Mouse (Mus musculus) forebrain, embryonic 10.5 days (tissue): ENCODE results near the gene Zfp708. TPM values are rescaled to one million over a fixed set of nuclear protein-coding genes. Genes with fewer than 3 reads are reported as not detected.

Source experiments
- DNase-seq: peaks from one replicate; pipeline ENCODE4 v3.0.0-alpha.2; 2017; ENCODE audit warnings: low spot score; ENCODE audit errors: extremely low spot score
- H3K27ac ChIP-seq: fragments of 300-500 bp; sonication (generic); 2 replicates; pipeline ENCODE4 v1.5.1; 2016; ENCODE audit warnings: mild to moderate bottlenecking
- H3K27me3 ChIP-seq: fragments of 300-500 bp; sonication (generic); 2 replicates; pipeline ENCODE4 v1.6.1; 2016; ENCODE audit warnings: mild to moderate bottlenecking; ENCODE audit not compliant: poor library complexity, severe bottlenecking
- H3K36me3 ChIP-seq: fragments of 300-500 bp; sonication (generic); replicated peaks from 2 replicates; pipeline ENCODE4 v1.6.1; 2016; ENCODE audit warnings: mild to moderate bottlenecking, moderate library complexity
- H3K4me1 ChIP-seq: fragments of 300-500 bp; sonication (generic); 2 replicates; pipeline ENCODE4 v1.6.1; 2016
- H3K4me3 ChIP-seq: fragments of 300-500 bp; sonication (generic); 2 replicates; pipeline ENCODE4 v1.5.1; 2016; ENCODE audit warnings: mild to moderate bottlenecking, moderate library complexity
- H3K9me3 ChIP-seq: fragments of 300-500 bp; sonication (generic); 2 replicates; pipeline ENCODE4 v1.6.1; 2016; ENCODE audit warnings: mild to moderate bottlenecking, moderate library complexity
- WGBS: fragments of 180-500 bp; shearing (Covaris S2); methylation state at CpG from one replicate; pipeline ENCODE4 v1.1.7; 2016; 5-methylcytosine and 5-hydroxymethylcytosine counted together
- polyA plus RNA-seq: library from polyadenylated mRNA; unstranded; fragments of >200 nt; fragmentation: Nextera tagmentation; extraction: Ambion mirVana; gene quantifications from 2 replicates; pipeline ENCODE4 v1.2.1, GENCODE M21; 2016

Gene Zfp708
- polyA plus RNA-seq, 1 experiment from 2014 or later: 6.6 TPM

DNA sequence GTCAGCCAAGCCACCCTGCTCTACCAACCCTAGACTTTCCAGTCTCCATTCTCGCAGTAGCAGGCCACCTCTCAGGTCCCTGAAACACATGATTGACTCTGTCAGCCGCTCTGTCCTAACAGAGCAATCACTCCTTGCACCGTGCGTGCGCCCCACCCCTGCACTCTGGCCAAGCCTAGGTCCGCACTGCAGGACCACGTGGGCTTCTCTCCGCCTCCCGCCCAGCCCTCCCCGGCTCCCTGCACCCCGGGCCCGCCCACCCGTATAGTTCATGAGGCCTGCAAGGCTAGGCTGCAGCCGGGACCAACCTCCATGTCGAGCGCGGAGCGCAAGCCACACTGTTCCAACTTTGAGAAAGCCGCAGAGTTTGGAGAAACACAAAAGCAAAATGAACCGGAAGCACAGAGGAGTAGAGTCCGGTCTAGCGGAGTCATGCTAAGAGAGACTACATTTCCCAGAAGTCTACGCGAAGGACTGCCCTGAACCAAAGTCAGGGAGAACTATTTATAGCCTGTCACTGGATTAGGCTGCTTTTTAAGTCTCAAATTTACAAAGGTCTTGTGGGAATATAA, 16.5 kb downstream of the Zfp708 start:
- peak overlapping the region; percentile 92 for H3K27ac ChIP-seq
- 0% methylated on average over 24 of the region's 24 CpGs for WGBS

DNA sequence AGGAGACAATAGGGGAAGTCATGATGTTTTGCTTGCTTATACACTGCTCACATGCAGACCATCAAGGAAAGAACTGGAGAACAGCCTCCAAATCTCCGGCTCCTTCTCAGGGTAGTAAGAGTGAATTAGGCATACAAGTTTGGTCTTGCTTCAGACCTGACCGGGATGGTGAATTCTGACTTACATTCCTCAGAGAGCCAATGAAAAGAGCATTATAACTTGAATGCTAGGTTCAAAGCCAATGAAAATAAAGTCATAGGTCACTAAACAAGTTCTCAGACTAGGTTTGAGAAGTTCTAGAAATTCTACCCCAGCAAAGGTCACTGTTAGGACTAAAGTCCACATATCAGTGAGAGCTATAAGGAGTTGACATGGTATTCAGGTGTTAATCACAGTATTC, 20.5 kb downstream of the Zfp708 start:
- Histone ChIP-seq H3K27me3 (no peaks in the 10 kb centered on the region), H3K27ac (no peak overlapping the region), H3K9me3 (peaks cover 46% of the 10 kb centered on the region), H3K36me3 (peaks cover 66% of the 10 kb centered on the region), H3K4me1 (peaks cover 16% of the 10 kb centered on the region), H3K4me3 (no peak overlapping the region)
- 92% methylated on average over 2 of the region's 2 CpGs for WGBS
- no peak for DNase-seq

More for the DNA sequence above, 16.5 kb downstream of the Zfp708 start:
- peaks cover 32% of the 10 kb centered on the region for H3K36me3 ChIP-seq
- peak overlapping the region; percentile 73 for H3K4me3 ChIP-seq
- peaks cover 16% of the 10 kb centered on the region for H3K4me1 ChIP-seq
- DNase-seq: peak; percentile 73
- no peaks in the 10 kb centered on the region for H3K27me3 ChIP-seq
- H3K9me3 ChIP-seq: peaks cover 22% of the 10 kb centered on the region; the same call in 1 of the 2 replicates

DNA sequence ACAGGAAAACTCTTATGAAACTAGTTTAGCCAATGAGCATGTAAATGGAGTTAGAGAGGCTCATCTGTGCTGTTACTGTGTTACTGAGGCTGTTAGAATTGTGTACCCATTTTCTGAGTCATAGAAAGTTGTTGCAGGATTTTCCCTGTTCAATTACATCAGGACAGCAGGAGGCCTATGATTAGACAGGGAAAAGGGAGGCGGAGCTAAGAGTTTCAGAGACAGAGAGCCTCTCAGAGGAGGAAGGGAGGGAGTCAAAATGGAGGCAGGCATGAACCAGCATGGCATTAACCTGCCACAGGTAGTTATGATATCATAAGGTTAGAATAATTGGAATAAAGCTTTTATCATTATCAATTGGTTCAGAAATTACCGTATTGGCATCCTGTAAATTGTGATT, 25.0 kb downstream of the Zfp708 start:
- Histone ChIP-seq H3K27ac (no peak overlapping the region), H3K4me1 (no peaks in the 10 kb centered on the region), H3K4me3 (no peak overlapping the region), H3K27me3 (no peaks in the 10 kb centered on the region), H3K36me3 (peaks cover 95% of the 10 kb centered on the region), H3K9me3 (peaks cover 72% of the 10 kb centered on the region)
- no peak for DNase-seq
- WGBS: 94% methylated on average over 2 of the region's 2 CpGs

DNA sequence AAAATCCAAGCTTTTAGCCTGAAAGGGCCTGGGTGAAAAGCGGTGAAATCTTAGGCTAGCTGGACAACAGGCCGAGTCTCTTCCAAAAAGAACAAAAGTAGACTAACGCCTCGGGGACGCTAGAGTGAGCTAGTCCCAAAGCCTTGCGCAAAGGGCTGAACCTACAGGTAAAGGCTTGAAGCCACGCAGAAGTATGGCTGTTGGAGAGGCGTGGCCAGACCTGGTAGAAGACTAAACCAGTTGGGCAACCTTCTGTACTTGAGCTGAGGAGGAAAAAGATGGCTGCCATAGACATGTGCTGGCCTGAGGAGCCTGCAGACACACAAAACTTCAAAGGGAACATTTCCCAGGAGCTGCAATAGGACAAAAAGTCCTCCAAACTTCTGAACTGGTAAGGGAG, 32.4 kb downstream of the Zfp708 start:
- DNase-seq: no peak
- 84% methylated on average over 8 of the region's 8 CpGs for WGBS
- no peak overlapping the region for H3K4me3 ChIP-seq
- no peaks in the 10 kb centered on the region for H3K27me3 ChIP-seq
- peaks cover 28% of the 10 kb centered on the region for H3K9me3 ChIP-seq
- no peak overlapping the region for H3K27ac ChIP-seq
- H3K4me1 ChIP-seq: 0 out of 2 replicates have a peak, but pooled peaks cover under 1% of the 10 kb centered on the region
- H3K36me3 ChIP-seq: peaks cover 41% of the 10 kb centered on the region

DNA sequence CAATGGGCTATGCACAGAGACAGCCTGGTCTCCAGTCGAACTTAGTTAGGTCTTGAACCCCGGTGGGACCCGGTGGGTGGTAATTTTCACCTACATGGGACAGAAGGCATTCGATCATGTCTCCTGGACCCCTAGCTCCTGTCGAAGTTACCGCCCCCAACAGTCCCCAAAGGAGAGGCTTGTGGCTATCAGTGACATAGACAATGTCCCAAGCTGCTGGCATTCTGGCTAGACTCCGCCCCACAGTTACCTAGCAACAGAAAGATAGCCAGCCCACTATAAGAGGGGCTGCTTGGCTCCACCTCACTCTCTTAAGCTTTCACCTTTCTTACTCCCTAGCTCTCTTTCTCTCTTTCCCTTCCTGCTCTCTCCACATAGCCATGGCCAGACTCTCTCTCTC, 35.3 kb downstream of the Zfp708 start:
- Histone ChIP-seq H3K9me3 (peaks cover 13% of the 10 kb centered on the region), H3K27ac (no peak overlapping the region), H3K27me3 (no peaks in the 10 kb centered on the region), H3K4me3 (no peak overlapping the region), H3K36me3 (peaks cover 11% of the 10 kb centered on the region), H3K4me1 (peaks cover 5% of the 10 kb centered on the region)
- WGBS: 67% methylated on average over 7 of the region's 7 CpGs
- DNase-seq: no peak

DNA sequence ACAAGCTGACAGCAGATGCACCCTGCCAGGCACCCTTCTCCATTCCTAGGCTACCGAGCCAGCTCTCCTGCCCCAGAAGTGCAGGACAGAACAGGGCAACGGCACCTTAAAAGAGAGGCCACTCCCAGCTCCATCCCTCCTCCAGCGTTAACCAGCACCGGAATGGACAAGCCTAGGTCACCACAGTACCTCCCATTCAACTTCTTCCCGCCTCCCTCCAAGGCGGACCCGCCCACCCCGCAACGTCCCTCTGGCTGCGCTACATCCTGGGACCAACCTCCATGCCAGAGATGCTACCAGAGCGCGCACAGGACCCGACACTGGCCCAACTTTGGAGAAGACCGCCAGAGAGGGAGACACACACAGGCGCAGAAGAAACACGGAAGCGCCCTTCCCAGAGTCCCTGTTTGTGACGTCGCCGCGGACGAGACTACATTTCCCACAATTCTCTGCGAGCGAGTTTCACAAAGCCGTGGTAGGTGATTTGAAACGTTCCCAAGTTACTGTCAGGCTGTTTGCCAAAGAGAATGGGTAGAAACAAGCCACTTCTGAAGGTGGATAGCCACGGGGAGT, 36.9 kb downstream of the Zfp708 start, which contains the start of gene Zfp712:
Zfp712 (minus strand) TSS at position 385 of the 573 bp plus-strand sequence.
- Histone ChIP-seq H3K36me3 (peaks cover 6% of the 10 kb centered on the region; the same call in 1 of the 2 replicates), H3K9me3 (peaks cover 17% of the 10 kb centered on the region), H3K27me3 (no peaks in the 10 kb centered on the region), H3K27ac (peak within 1 kb of the TSS; percentile 90), H3K4me1 (peaks cover 5% of the 10 kb centered on the region), H3K4me3 (peak within 1 kb of the TSS; percentile 77)
- DNase-seq: peak; percentile 87
- WGBS: under 1% methylated on average over 27 of the region's 27 CpGs

DNA sequence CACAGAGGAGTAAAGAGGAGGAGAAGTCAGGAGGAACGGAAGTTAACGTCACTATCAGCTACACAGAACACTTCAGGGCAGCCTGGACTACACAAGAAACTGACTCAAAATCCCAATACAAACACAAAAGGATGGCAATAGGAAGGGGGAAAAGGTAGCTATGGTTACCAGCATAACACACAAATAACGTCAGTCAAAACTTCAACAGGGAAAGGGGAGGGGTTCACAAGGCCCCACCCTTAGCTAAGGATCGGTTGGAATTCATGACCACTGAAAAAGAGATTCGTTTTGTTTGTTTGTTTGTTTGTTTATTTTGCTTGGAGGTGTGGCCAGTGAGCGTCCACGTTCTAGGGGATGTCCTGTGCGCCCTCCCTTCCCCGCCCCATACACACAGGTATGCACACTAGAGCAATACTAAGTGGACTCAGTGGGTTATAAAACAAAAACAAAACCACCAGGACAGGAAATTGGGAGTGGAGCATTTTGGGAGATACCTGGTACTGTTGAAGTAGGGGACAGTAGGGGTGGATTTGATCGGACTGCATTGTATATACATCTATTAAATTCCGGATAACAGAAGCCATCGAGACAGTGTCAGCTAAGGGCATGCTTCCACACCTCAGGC, 37.5 kb downstream of the Zfp708 start:
- H3K27me3 ChIP-seq: no peaks in the 10 kb centered on the region

More for the DNA sequence above, 37.5 kb downstream of the Zfp708 start:
- Histone ChIP-seq H3K4me3 (peak overlapping the region; percentile 77), H3K36me3 (peaks cover under 1% of the 10 kb centered on the region; the same call in 1 of the 2 replicates), H3K27ac (peak overlapping the region; percentile 90), H3K4me1 (peaks cover 5% of the 10 kb centered on the region), H3K9me3 (peaks cover 20% of the 10 kb centered on the region)
- 2% methylated on average over 12 of the region's 12 CpGs for WGBS
- DNase-seq: no peak

Other genes with a start within 250 kb of the Zfp708 start
- 0.84 and 1.1 TPM in 2 replicates for gene Gm10767, start 193.1 kb downstream of the Zfp708 start, polyA plus RNA-seq
- 3.7 and 4.1 TPM in 2 replicates for gene Zfp712, start 36.8 kb downstream of the Zfp708 start, polyA plus RNA-seq
- 2.7 and 2.8 TPM in 2 replicates for gene Gm28557, start 10.6 kb upstream of the Zfp708 start, polyA plus RNA-seq
- gene Rslcan18, start 18.3 kb upstream of the Zfp708 start, polyA plus RNA-seq: 0.07 and 0.22 TPM in 2 replicates
- gene Zfp759, start 23.7 kb upstream of the Zfp708 start, polyA plus RNA-seq: 2.2 TPM in 2 replicates
- 5.7 and 7.0 TPM in 2 replicates for gene Rsl1, start 75.2 kb upstream of the Zfp708 start, polyA plus RNA-seq
- gene Zfp455, start 96.5 kb upstream of the Zfp708 start, polyA plus RNA-seq: 0.98 and 1.4 TPM in 2 replicates
- gene Zfp458, start 180.5 kb upstream of the Zfp708 start, polyA plus RNA-seq: 1.1 and 1.8 TPM in 2 replicates
- gene Zfp457, start 208.5 kb upstream of the Zfp708 start, polyA plus RNA-seq: 0.18 and 0.50 TPM in 2 replicates
- gene Zfp595, start 234.6 kb upstream of the Zfp708 start, polyA plus RNA-seq: 1.9 and 2.2 TPM in 2 replicates